Mouse (Mus musculus) layer of hippocampus, postnatal 10 days (tissue): ENCODE data around the gene Mpzl2. TPM values are rescaled to one million over a fixed set of nuclear protein-coding genes. Genes with fewer than 3 reads are reported as not detected.
"Not testable (repeated sequence)": the region's sequence is repeated elsewhere in the genome, so short reads cannot be mapped to it uniquely, and the experiment has no call there.

Source experiments
- DNase-seq, 2 experiments: peaks; one replicate each; pipeline ENCODE4 v3.0.0; 2021; ENCODE audit warnings: low spot score in 2 of 2
- total RNA-seq, 2 experiments: library from RNA; stranded (reverse); gene quantifications; 2 replicates each; pipeline ENCODE4 v1.2.3; 2021

The Mpzl2 gene
- total RNA-seq, 2 experiments from 2014 or later: 0.39 to 1.1 TPM

- DNase-seq: no peak
These were observed 7.3 kb upstream of the Mpzl2 start for GRCm38 (mm10) chr9:45032261-45032660.

DNA sequence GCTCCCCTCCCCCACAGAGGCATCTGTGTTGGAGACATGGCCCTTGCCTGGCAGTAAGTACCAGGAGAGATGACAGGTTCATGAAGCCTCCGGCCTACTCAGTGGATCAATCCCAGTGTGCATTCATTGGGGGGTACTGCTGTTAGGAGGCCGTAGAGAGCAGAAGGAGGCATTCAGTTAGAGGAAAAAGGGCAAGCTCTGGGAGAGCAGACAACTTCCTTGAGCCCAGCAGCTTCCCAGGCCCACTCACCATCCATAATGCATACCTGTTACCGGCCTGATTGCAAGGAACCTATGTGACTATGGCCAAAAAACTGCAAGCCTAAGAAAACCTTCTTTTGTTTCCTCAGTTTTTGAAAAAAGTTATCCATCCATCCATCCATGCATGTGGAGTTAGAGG, 5.1 kb upstream of the Mpzl2 start:
- DNase-seq: no peak

DNA sequence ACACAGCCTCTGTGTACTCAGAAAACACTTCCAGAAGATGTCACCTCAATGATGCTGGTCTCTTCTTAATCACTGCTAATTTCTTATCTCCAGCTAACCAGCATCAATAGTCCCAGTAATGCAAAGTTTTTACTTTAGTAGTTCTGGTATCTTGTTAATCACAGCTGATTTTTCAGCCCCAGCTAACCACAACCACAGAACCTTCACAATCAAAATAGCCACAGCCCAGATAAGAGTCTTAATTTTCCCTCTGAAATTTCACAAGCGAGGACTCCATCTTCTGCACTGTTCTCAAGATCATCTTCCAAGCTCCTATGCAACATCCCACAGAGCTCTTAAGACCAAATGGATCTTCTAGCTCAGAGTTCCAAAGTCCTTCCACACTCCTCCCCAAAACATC, 1.8 kb upstream of the Mpzl2 start:
- not testable (repeated sequence) for DNase-seq

DNA sequence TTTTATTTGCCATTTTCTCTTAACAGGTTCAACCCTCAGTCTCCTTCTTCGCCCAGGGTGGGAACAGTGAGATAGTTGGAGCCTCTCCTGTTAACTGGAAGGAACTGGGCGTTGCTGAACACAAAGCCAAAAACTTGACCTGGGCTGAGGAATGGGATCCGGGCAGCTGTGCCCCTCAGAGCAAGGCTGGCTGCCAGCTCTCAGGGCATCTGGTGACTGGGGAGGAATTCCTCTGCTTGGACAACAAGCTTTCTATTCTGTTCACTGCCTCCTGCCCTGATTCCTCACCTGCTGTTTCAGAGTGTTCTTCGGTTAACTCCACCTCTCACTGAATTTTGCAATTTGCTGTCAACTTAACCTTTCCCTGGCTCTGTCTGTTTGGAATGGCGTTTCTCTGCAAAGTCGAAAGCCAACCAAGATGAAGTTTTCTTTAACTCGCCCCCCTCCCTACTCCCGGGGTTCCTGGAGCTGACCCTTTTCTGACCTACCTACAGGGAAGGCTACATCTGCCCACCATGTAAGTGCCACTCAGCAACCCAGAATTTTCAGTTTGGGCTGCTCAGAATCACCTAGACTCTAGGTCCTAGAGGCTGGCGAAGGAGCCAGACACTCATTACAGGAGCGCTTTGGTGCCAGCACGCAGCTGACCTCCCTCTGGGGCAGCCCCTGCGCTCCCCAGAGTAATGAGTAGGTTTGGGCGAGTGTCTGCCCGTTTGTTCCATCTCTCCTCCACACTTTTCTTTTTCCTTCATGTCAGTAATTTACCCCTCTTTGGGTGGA, 657 bp downstream of the Mpzl2 start:
- DNase-seq: no peak

- no peak for DNase-seq
These were observed 1.7 kb downstream of the Mpzl2 start for GRCm38 (mm10) chr9:45041131-45041838.

DNA sequence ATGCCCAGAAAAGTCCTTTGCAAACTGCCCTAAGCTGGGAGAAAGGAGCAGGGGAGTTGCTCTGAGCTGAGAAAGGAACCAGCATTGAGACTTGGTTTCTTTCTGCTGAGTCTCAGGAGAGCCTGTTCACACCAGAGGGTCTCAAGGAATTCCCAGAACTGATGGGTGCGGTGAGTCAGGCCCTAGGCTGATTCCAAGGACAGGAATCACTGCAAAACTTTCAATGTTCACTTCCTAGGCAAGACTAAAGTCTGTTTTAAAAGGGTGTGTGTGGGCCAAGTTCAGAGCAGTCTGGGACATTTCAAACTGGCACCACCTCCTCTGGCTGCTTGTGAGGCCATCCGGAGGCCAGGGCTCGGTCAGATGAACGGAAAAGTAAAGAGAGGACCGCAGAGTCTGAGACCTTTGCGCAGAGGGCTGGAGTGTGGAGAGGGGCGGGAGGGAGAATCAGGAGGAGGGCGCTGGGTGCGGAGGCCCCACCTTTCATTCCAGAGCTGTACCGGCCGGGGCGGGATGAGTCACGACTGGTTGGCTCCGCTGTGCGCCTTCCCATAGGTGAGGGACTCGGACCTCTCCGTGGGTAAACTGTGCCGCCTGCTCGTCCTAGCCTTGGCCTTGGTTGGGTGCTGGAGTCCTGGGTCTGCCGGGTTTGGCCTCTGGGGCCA, 2.6 kb downstream of the Mpzl2 start:
- DNase-seq: no peak

DNA sequence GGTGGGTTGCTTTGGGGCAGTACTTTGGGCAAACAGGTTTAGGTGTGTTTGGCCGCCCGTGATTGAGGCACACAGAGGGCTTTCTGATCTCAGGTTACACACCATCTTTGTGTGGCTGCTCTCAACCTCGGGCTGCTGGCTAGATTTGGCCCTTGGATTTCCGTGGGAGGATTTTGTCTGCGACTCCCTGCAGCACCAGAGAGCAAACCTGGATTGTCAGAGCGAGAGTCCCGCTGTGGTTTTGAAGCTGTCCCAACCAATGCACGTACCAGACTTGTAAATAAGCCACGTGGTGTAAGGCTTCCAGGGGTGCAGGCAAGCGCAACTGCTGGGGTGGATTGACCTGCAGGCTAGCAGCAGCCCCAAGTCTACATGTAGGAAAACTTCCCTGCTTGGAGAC, 3.3 kb downstream of the Mpzl2 start:
- no peak for DNase-seq

GRCm38 (mm10) chr9:45046973-45047372, 7.4 kb downstream of the Mpzl2 start:
- no peak for DNase-seq

- no peak for DNase-seq
These were observed 8.9 kb downstream of the Mpzl2 start for GRCm38 (mm10) chr9:45048511-45048910.

DNA sequence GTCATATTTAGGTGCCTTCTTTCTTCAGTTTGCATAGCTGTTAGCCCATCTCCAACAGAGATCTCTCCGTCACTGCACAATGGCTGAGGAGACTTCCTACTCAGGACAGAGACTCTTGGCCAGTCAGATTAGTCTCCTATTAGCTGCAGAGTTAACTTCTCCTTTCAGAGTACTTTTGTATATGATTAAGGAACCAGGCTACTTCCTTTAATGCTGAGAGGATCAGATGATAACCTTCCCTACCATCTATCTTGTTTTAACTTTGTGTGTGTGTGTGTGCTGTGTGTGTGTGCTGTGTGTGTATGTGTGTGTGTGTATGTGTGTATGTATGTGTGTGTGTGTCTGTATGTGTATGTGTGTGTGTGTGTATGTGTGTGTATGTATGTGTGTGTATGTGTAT, 10.1 kb downstream of the Mpzl2 start:
- no peak for DNase-seq

GRCm38 (mm10) chr9:45050301-45050700, 10.7 kb downstream of the Mpzl2 start:
- DNase-seq: no peak

DNA sequence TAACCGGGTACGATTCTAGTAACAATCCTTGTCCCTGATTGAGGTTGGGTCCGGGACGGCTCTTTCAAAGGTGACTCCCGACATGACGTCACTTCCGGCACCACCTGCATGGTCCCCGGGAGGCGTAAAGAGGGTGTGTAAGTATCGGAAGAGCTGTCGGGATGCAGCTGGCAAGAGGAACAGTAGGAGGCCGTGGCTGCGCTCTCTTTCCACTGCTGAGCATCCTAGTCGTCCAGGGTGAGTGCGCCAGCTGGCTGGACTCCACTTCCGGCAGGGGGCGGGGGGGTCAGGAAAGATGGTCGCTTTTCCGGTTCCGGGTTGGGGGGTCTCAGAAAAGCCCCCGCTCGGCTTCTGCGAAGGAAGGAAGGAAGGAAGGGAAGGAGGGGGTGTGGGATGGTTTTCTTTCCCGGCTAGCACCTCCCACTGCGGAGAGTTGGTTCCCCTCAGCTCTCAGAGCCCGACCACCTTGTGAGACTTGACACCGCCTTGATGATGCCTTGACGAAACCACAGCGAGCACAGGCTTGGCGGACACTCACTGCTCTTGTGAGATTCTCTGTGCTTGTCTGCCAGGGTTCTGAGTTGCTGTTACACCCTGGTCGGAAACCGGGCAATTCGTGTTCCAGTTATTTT, 15.6 kb downstream of the Mpzl2 start, which contains the start of gene Mpzl3:
Gene Mpzl3, plus strand, starts transcription at position 105 of the 632 bp plus-strand sequence.
- DNase-seq: peak; percentile 88 to 90

DNA sequence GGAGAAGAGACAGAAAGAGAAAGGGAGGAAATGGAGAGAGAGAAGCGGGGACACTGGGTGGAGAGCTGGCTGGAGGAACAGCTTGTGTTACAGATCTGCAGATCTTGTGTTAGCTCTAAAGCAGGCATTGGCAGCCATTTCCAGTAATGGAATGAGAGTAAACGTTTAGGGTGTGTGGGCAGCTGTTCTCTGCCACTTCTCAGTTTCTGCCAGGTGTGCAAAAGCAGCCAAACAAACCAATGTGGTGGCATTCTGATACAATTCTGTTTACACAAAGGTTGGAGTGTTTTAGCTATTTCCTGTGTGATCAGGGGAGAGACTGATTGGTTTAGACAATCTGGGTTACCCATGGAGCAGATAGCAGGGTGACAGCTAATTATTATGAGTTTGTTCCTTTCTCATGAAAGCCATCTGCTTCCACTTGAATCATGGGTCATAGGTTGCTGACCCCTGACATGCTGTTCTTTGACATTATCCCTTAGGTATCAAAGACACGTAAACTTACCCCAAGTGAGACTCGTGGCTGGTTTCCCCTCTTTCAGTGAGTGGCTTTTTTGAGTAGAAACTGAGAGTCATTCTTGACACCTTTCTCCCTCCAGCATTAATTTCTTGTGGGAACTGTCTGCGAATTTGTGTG, 18.8 kb downstream of the Mpzl2 start:
- DNase-seq: no peak

- DNase-seq: no peak
These were observed 20.6 kb downstream of the Mpzl2 start for GRCm38 (mm10) chr9:45060151-45060550.

GRCm38 (mm10) chr9:45062677-45063076, 23.1 kb downstream of the Mpzl2 start:
- DNase-seq: no peak

DNA sequence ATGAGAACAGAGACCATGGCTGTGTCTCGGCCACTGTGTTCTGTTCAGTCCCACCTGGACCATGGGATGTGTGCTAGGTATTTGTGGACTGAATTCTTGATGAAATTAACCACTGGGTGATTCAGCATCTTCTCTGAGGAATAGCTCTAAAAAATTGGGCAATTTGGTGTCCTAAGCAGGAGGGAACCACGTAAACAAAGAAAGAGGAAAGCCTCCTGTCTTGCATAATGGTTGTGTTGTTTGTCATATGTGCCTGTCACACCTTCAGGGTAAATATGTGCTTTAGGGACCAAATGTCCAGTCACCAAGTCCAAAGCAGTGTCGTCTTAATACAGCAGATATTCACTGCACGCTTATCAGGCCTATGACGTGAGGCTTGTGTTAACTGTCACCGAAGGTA, 24.8 kb downstream of the Mpzl2 start:
- DNase-seq: no peak

DNA sequence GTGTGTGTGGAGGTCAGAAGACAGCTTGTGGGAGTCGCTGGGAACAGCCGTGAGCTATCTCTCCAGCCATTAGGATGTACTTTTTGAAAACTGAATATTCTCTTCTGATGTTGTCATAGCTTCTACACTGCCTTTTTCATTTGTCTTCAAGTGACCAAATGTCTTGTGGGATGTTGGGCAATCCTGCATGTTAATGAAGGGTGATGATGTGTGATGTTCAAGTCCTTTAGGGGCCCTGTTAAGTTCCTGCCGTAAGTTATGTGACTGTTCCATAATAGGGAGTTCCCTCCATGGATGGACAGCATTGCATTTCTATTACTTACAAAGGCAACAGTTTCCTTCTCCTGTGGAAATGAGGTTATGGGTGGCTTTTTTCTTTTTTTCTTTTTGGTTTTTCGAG, 27.1 kb downstream of the Mpzl2 start:
- DNase-seq: no peak

DNA sequence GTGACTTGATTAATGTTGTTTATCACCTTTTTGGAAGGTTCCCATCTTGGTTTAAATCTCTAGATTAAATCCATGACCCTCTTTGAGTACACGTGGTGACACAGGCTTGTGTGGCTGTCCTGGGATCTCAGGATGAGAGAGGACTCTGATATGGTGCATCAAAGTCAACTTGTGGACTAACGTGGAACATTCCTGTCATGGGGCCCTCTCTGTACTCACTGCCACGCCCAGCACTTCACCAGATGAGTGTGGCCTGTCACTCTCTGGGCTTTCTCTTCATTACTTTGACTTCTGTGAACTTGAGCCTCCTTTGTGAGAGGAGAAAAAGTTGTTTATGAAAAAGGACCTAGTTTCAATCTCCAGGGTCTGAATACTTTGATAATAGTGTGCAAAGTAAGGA, 32.2 kb downstream of the Mpzl2 start:
- no peak for DNase-seq

- no peak for DNase-seq
These were observed 38.3 kb downstream of the Mpzl2 start for GRCm38 (mm10) chr9:45077859-45078258.

GRCm38 (mm10) chr9:45079011-45079410, 39.4 kb downstream of the Mpzl2 start, which contains the start of gene Jaml:
TSS of gene Jaml (plus strand) at chr9:45079183.
- no peak for DNase-seq

- no peak for DNase-seq
These were observed 43.5 kb downstream of the Mpzl2 start for GRCm38 (mm10) chr9:45083132-45083531.
